Mouse (Mus musculus): ENCODE measurements at regions not wholly inside any gene's neighbourhood (a gene's known extent, or its start where the extent isn't known, plus 50 kb on each side); places are given as distances from the start of the nearest gene placed in this dataset.

GRCm38 (mm10) chr2:149739886-149740285 lies 89.1 kb upstream of the Syndig1 start:
- TF ChIP-seq EP300 (IDR thresholded peaks at IDR 0.05; ENCODE audit: insufficient read depth, low read depth, low read length) (no peak), CTCF (IDR thresholded peaks at IDR 0.05; ENCODE audit: low read depth, low read length) (no peak)
